11 mouse cellular contexts compared by ENCODE assay signal in genomic region chr15:90021746-90022312, GRCm38 (mm10).
"Had no signal": no experiment of that assay in that cellular context is flagged by ENCODE, and none has a peak within 500 bp of the region (broad histone marks: within the 10 kb centered on the region; RNA-seq: fewer than 3 reads in every experiment).

No protein-coding gene starts in this region.

- H3K9me3 ChIP-seq: limb, embryonic 13.5 days; lung, embryonic 15.5 days; midbrain, embryonic 13.5 days had no signal

- H3K4me1 ChIP-seq: limb, embryonic 13.5 days; lung, embryonic 15.5 days; midbrain, embryonic 13.5 days had no signal

- H3K27ac ChIP-seq: limb, embryonic 13.5 days; lung, embryonic 15.5 days; midbrain, embryonic 13.5 days; stomach, postnatal 0 days had no signal

- H3K36me3 ChIP-seq: limb, embryonic 13.5 days; lung, embryonic 15.5 days; midbrain, embryonic 13.5 days had no signal

- H3K27me3 ChIP-seq: limb, embryonic 13.5 days; lung, embryonic 15.5 days; midbrain, embryonic 13.5 days had no signal

- ATAC-seq: hindbrain, embryonic 16.5 days; midbrain, embryonic 13.5 days had no signal

- H3K4me3 ChIP-seq: limb, embryonic 13.5 days; lung, embryonic 15.5 days; midbrain, embryonic 13.5 days had no signal

- H3K4me2 ChIP-seq: limb, embryonic 13.5 days; liver, embryonic 11.5 days; lung, embryonic 15.5 days; midbrain, embryonic 13.5 days had no signal

- H3K9ac ChIP-seq: limb, embryonic 13.5 days; lung, embryonic 15.5 days; midbrain, embryonic 13.5 days had no signal

- DNase-seq: kidney, adult 18-20 months; left cerebral cortex, postnatal 4 days; lung, postnatal 14 days; right cerebral cortex, postnatal 14 days; thymus, postnatal 14 days had no signal
